Mouse (Mus musculus) cerebellum, adult 2 months (tissue): ENCODE measurements around the gene Mptx2.
"Not testable (repeated sequence)": the region's sequence is repeated elsewhere in the genome, so short reads cannot be mapped to it uniquely, and the experiment has no call there.

Experiments used
- CTCF ChIP-seq: fragments of 200-500 bp; IDR thresholded peaks from 2 replicates; pipeline ENCODE4 v1.5.1; 2011; ENCODE audit warnings: low read depth, mild to moderate bottlenecking, control low read depth, low read length, moderate library complexity, borderline replicate concordance; ENCODE audit not compliant: insufficient read depth
- POLR2A ChIP-seq: fragments of 200-500 bp; IDR thresholded peaks from 2 replicates; pipeline ENCODE4 v1.6.1; 2011; ENCODE audit warnings: low read length, control low read depth, borderline replicate concordance; ENCODE audit not compliant: insufficient read depth

GRCm38 (mm10) chr1:173313535-173314050 is 36.0 kb upstream of the Mptx2 start:
- TF ChIP-seq POLR2A, CTCF: not testable (repeated sequence)
